Mouse (Mus musculus) ovary, adult 2 months (tissue): Measurements from ENCODE around the gene Olfr827. TPM values are rescaled to one million over a fixed set of nuclear protein-coding genes. Genes with fewer than 3 reads are reported as not detected.

ENCODE experiments used
- polyA plus RNA-seq: library from polyadenylated mRNA; depleted of rRNA; stranded (reverse); fragments of >200 nt; gene quantifications from 2 replicates; pipeline ENCODE4 v1.2.3, GENCODE M21; 2012; rRNA removed

The Olfr827 gene
- not detected in 2 replicates for polyA plus RNA-seq

GRCm38 (mm10) chr10:130214303-130214702, at the start of gene Olfr827:
TSS of gene Olfr827 (minus strand) at chr10:130214403.

GRCm38 (mm10) chr10:130184086-130184485, 30.1 kb downstream of the Olfr827 start, which contains the start of gene Olfr826:
TSS of gene Olfr826 (minus strand) at chr10:130184186.

GRCm38 (mm10) chr10:130166666-130167065, 47.5 kb downstream of the Olfr827 start, which contains the start of gene Olfr825:
TSS of gene Olfr825 (minus strand) at chr10:130166766.

Other genes with a start within 250 kb of the Olfr827 start
- gene Olfr819, start 247.1 kb downstream of the Olfr827 start, polyA plus RNA-seq: not detected in 2 replicates
- not detected in 2 replicates for gene Olfr247, start 238.3 kb downstream of the Olfr827 start, polyA plus RNA-seq
- gene Gm10310, start 229.3 kb downstream of the Olfr827 start, polyA plus RNA-seq: not detected in 2 replicates
- not detected in 2 replicates for gene Olfr820, start 201.8 kb downstream of the Olfr827 start, polyA plus RNA-seq
- not detected in 2 replicates for gene Olfr821, start 184.1 kb downstream of the Olfr827 start, polyA plus RNA-seq
- not detected in 2 replicates for gene Olfr822, start 143.2 kb downstream of the Olfr827 start, polyA plus RNA-seq
- not detected in 2 replicates for gene Olfr823, start 99.0 kb downstream of the Olfr827 start, polyA plus RNA-seq
- gene Olfr824, start 84.4 kb downstream of the Olfr827 start, polyA plus RNA-seq: 0.20 and 0.67 TPM in 2 replicates
- not detected in 2 replicates for gene Olfr825, start 47.6 kb downstream of the Olfr827 start, polyA plus RNA-seq
- not detected in 2 replicates for gene Olfr826, start 30.2 kb downstream of the Olfr827 start, polyA plus RNA-seq
- not detected in 2 replicates for gene Neurod4, start 65.8 kb upstream of the Olfr827 start, polyA plus RNA-seq
- gene Tespa1, start 108.5 kb upstream of the Olfr827 start, polyA plus RNA-seq: 0.08 and 0.09 TPM in 2 replicates
- gene Vmn2r84, start 179.9 kb upstream of the Olfr827 start, polyA plus RNA-seq: not detected in 2 replicates
- gene Vmn2r85, start 215.3 kb upstream of the Olfr827 start, polyA plus RNA-seq: not detected in 2 replicates
- gene Vmn2r86, start 241.6 kb upstream of the Olfr827 start, polyA plus RNA-seq: not detected in 2 replicates